In the genomic region with DNA sequence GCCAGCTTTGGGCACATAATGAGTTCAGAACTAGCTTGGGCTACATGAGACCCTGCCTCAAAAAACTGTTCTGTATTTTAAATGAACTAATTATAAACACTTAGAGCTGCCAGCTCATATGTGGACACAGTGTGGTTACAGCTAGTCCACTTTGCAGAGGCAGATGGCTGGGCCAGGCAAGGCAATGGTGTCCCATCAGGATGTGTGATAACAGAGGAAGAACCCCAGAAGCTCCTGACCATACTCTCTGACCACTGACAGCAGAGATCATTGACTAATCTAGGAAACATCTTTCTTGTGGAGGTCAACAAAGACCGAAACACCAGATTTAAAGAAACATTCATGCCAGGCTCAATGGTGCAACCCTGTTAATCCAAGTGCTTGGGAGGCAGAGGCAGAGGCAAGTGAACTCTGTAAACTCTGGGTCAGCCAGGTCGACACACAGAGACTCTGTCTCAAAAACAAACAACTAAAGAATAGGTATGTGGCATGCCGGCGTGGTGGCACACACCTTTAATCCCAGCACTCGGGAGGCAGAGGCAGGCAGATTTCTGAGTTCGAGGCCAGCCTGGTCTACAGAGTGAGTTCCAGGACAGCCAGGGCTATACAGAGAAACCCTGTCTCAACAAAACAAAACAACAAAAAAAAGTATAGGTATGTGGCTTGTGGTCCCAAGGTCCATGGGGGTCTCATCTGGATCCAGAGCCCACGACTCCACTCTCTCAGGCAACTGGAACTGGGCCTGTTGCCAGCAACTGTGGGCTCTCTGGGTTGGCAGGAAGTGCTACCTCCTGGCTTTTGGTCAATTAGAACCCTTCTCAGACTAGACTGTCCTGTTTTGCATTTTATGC, we compare ENCODE assay signal across 20 mouse cellular contexts. TPM values are rescaled to one million over a fixed set of nuclear protein-coding genes. Genes with fewer than 3 reads are reported as not detected.
DNase-seq lines count a peak whose midpoint lies in the region; ATAC-seq and TF ChIP-seq lines count a peak whose summit lies in the region.
"Had no signal": no experiment of that assay in that cellular context is flagged by ENCODE, and none has a peak within 500 bp of the region (broad histone marks: within the 10 kb centered on the region; RNA-seq: fewer than 3 reads in every experiment).

No protein-coding gene starts in this region.

- dilution Hi-C loops in CH12.LX (cut with MboI; ENCODE audit: extremely low pct_ligation_motif_present, extremely low pct_unique_long_range_greater_than_20kb, low sequenced_read_pairs): no loop called here

- no peak; the same call in 1 of the 2 replicates for TF ChIP-seq EP300 in CH12.LX (IDR thresholded peaks at IDR 0.05; ENCODE audit: low read length)

- peaks cover 31% of the 10 kb centered on the region for H3K79me2 ChIP-seq in CH12.LX (replicated peaks; ENCODE audit: control insufficient read depth, extremely low read depth, insufficient read depth, poor library complexity, severe bottlenecking)

- H3K4me2 ChIP-seq in CH12.LX (ENCODE audit: insufficient read depth, low read depth, poor library complexity, severe bottlenecking): no peak overlapping the region
- H3K4me2 ChIP-seq: hindbrain, embryonic 13.5 days had no signal

- no peak overlapping the region for H3K9ac ChIP-seq in CH12.LX (ENCODE audit: insufficient read depth, low read depth)
- H3K9ac ChIP-seq: hindbrain, embryonic 13.5 days had no signal

- DNase-seq in kidney, postnatal 36 days: peak; percentile 26 to 54
- DNase-seq in kidney, adult 9 months: no peak
- DNase-seq in CH12.LX (ENCODE audit: extremely low read depth): no peak
- no peak for DNase-seq in thymus, postnatal 10 days (ENCODE audit: low spot score in 2 of 2)
- DNase-seq: cerebellum, postnatal 36 days; gastrocnemius, postnatal 36 days; heart, postnatal 10 days; lung, adult 18-20 months; lung, postnatal 4 days; midbrain, embryonic 14.5 days had no signal

- no peak overlapping the region for H3K4me3 ChIP-seq in CH12.LX (replicated peaks in 1 of 3; ENCODE audit: low read depth in 2 of 3, low read length in 2 of 3, poor library complexity in 1 of 3)
- H3K4me3 ChIP-seq in brown adipose tissue, adult 24 weeks (ENCODE audit: insufficient read depth, low read depth, low read length): no peak overlapping the region
- H3K4me3 ChIP-seq: embryonic facial prominence, embryonic 10.5 days; heart, embryonic 10.5 days; hindbrain, embryonic 13.5 days; left cerebral cortex, adult 2 months had no signal

- H3K9me3 ChIP-seq in CH12.LX (replicated peaks; ENCODE audit: low read length): no peaks in the 10 kb centered on the region
- H3K9me3 ChIP-seq: embryonic facial prominence, embryonic 10.5 days; heart, embryonic 10.5 days; hindbrain, embryonic 13.5 days had no signal

- H3K4me1 ChIP-seq in CH12.LX (ENCODE audit: control insufficient read depth in 1 of 2, insufficient read depth in 2 of 2): peaks cover 9 to 77% of the 10 kb centered on the region in 2 experiments
- H3K4me1 ChIP-seq in brown adipose tissue, adult 24 weeks (ENCODE audit: control insufficient read depth, insufficient read depth, insufficient read length, low read length): peaks cover 50% of the 10 kb centered on the region
- H3K4me1 ChIP-seq: hindbrain, embryonic 13.5 days had no signal

- no peaks in the 10 kb centered on the region for H3K27me3 ChIP-seq in CH12.LX (replicated peaks)
- H3K27me3 ChIP-seq: hindbrain, embryonic 13.5 days had no signal

- no peak for TF ChIP-seq CTCF in CH12.LX (conservative IDR thresholded peaks at IDR 0.05 in 1 of 2, IDR thresholded peaks at IDR 0.05 in 1 of 2; ENCODE audit: low read depth in 2 of 2, low read length in 2 of 2)

- in situ Hi-C loops in CH12.LX (cut with MboI; ENCODE audit: low pct_ligation_motif_present, low pct_unique_long_range_greater_than_20kb, low sequenced_read_pairs): no loop called here

- no peak for TF ChIP-seq RAD21 in CH12.LX (IDR thresholded peaks at IDR 0.05; ENCODE audit: low read depth, low read length)

- TF ChIP-seq POLR2A in CH12.LX (IDR thresholded peaks at IDR 0.05; ENCODE audit: low read depth, low read length): no peak

- peak overlapping the region; percentile 42 for H3K27ac ChIP-seq in CH12.LX (ENCODE audit: insufficient read depth, low read depth)
- H3K27ac ChIP-seq in brown adipose tissue, adult 24 weeks (replicated peaks; ENCODE audit: low read depth, low read length): peak overlapping the region; percentile 4; the same call in 1 of the 2 replicates
- H3K27ac ChIP-seq: embryonic facial prominence, embryonic 10.5 days; heart, embryonic 10.5 days; hindbrain, embryonic 13.5 days had no signal

- ATAC-seq in megakaryocyte progenitor cell, adult 5-6 weeks (replicated peaks; ENCODE audit: poor library complexity): peak; percentile 52
- no peak for ATAC-seq in erythroid progenitor cell, adult 5-6 weeks (replicated peaks; ENCODE audit: low FRiP score, poor library complexity, severe bottlenecking)
- ATAC-seq: forebrain, embryonic 14.5 days; intestine, embryonic 16.5 days had no signal

- peaks cover 41 to 79% of the 10 kb centered on the region in 2 experiments for H3K36me3 ChIP-seq in CH12.LX (replicated peaks in 1 of 2; ENCODE audit: control insufficient read depth in 1 of 2, insufficient read depth in 1 of 2, low read length in 1 of 2)
- H3K36me3 ChIP-seq: embryonic facial prominence, embryonic 10.5 days; heart, embryonic 10.5 days; hindbrain, embryonic 13.5 days had no signal

TF ChIP-seq in CH12.LX, 34 proteins besides CTCF, POLR2A, EP300 and RAD21 (continues in another document):
- TF ChIP-seq GABPA (IDR thresholded peaks at IDR 0.05; ENCODE audit: insufficient replicate concordance, low read depth, low read length) (no peak), MYC (IDR thresholded peaks at IDR 0.05; ENCODE audit: low read depth, low read length) (no peak), ETS1 (conservative IDR thresholded peaks at IDR 0.05; ENCODE audit: low read depth, low read length) (no peak), SIN3A (IDR thresholded peaks at IDR 0.05; ENCODE audit: low read length) (no peak), SMC3 (IDR thresholded peaks at IDR 0.05; ENCODE audit: low read depth, low read length) (no peak), ELF1 (IDR thresholded peaks at IDR 0.05; ENCODE audit: low read depth, low read length) (0 out of 2 replicates have a peak, but pooled peaks have one; percentile 11), USF1 (IDR thresholded peaks at IDR 0.05; ENCODE audit: low read depth, low read length) (no peak), MAZ (IDR thresholded peaks at IDR 0.05; ENCODE audit: low read depth, low read length) (no peak), NRF1 (IDR thresholded peaks at IDR 0.05; ENCODE audit: low read depth, low read length) (no peak)

RNA-seq across cellular contexts. Expression of a gene that starts 11.3 kb away (rescaled TPM):
- total RNA-seq in CH12.LX (2012; rRNA removed) (31.6 and 39.5 TPM in 2 replicates), CH12.LX (2014; rRNA removed) (26.9 and 30.0 TPM in 2 replicates)
- polyA plus RNA-seq in CH12.LX (2012; ENCODE audit: insufficient read length, low read depth): 32.5 and 38.6 TPM in 2 replicates
- 18.9 and 19.7 TPM in 2 replicates for polyA plus RNA-seq in brown adipose tissue, adult 24 weeks (2012; ENCODE audit: insufficient read depth, insufficient read length, missing spikeins)
- total RNA-seq in megakaryocyte progenitor cell, adult 5-6 weeks (2015): 4.9 and 10.8 TPM in 2 replicates
- total RNA-seq in megakaryocyte progenitor cell, adult 5-6 weeks (2017): 20.9 and 30.4 TPM in 2 replicates
- total RNA-seq in erythroid progenitor cell, adult 5-6 weeks (2015; ENCODE audit: low replicate concordance): 7.2 and 23.1 TPM in 2 replicates
- total RNA-seq in erythroid progenitor cell, adult 5-6 weeks (2017; ENCODE audit: low replicate concordance): 34.8 and 64.6 TPM in 2 replicates

RNA-seq across cellular contexts. Expression of a gene that starts 25.8 kb away (rescaled TPM):
- total RNA-seq in CH12.LX (2012; rRNA removed) (14.2 and 17.6 TPM in 2 replicates), CH12.LX (2014; rRNA removed) (32.6 and 36.6 TPM in 2 replicates)
- polyA plus RNA-seq in CH12.LX (2012; ENCODE audit: insufficient read length, low read depth): 19.2 and 23.1 TPM in 2 replicates
- polyA plus RNA-seq in brown adipose tissue, adult 24 weeks (2012; ENCODE audit: insufficient read depth, insufficient read length, missing spikeins): 13.2 and 15.0 TPM in 2 replicates
- total RNA-seq in megakaryocyte progenitor cell, adult 5-6 weeks (2015): 14.1 and 22.7 TPM in 2 replicates
- total RNA-seq in megakaryocyte progenitor cell, adult 5-6 weeks (2017): 10.8 and 12.2 TPM in 2 replicates
- total RNA-seq in erythroid progenitor cell, adult 5-6 weeks (2015; ENCODE audit: low replicate concordance): 4.7 and 52.0 TPM in 2 replicates
- total RNA-seq in erythroid progenitor cell, adult 5-6 weeks (2017; ENCODE audit: low replicate concordance): 3.6 and 4.2 TPM in 2 replicates

RNA-seq across cellular contexts. Expression of a gene that starts 45.0 kb away (rescaled TPM):
- total RNA-seq in CH12.LX (2012; rRNA removed) (112 and 122 TPM in 2 replicates), CH12.LX (2014; rRNA removed) (224 and 245 TPM in 2 replicates)
- polyA plus RNA-seq in CH12.LX (2012; ENCODE audit: insufficient read length, low read depth): 142 and 145 TPM in 2 replicates
- 158 and 192 TPM in 2 replicates for polyA plus RNA-seq in brown adipose tissue, adult 24 weeks (2012; ENCODE audit: insufficient read depth, insufficient read length, missing spikeins)
- 237 and 246 TPM in 2 replicates for total RNA-seq in megakaryocyte progenitor cell, adult 5-6 weeks (2015)
- total RNA-seq in megakaryocyte progenitor cell, adult 5-6 weeks (2017): 117 and 131 TPM in 2 replicates
- 109 and 117 TPM in 2 replicates for total RNA-seq in erythroid progenitor cell, adult 5-6 weeks (2015; ENCODE audit: low replicate concordance)
- total RNA-seq in erythroid progenitor cell, adult 5-6 weeks (2017; ENCODE audit: low replicate concordance): 41.2 and 42.5 TPM in 2 replicates

RNA-seq across cellular contexts. Expression of a gene that starts 47.3 kb away (rescaled TPM):
- 35.1 and 62.5 TPM in 2 replicates for total RNA-seq in CH12.LX (2012; rRNA removed)
- total RNA-seq in CH12.LX (2014; rRNA removed): 34.5 and 35.5 TPM in 2 replicates
- polyA plus RNA-seq in CH12.LX (2012; ENCODE audit: insufficient read length, low read depth): 58.0 and 70.8 TPM in 2 replicates
- 18.0 and 29.7 TPM in 2 replicates for polyA plus RNA-seq in brown adipose tissue, adult 24 weeks (2012; ENCODE audit: insufficient read depth, insufficient read length, missing spikeins)
- 21.3 and 24.4 TPM in 2 replicates for total RNA-seq in megakaryocyte progenitor cell, adult 5-6 weeks (2015)
- total RNA-seq in megakaryocyte progenitor cell, adult 5-6 weeks (2017): 108 and 112 TPM in 2 replicates
- 14.3 and 17.7 TPM in 2 replicates for total RNA-seq in erythroid progenitor cell, adult 5-6 weeks (2015; ENCODE audit: low replicate concordance)
- 44.0 and 55.7 TPM in 2 replicates for total RNA-seq in erythroid progenitor cell, adult 5-6 weeks (2017; ENCODE audit: low replicate concordance)

RNA-seq across cellular contexts. Expression of a gene that starts 49.1 kb away (rescaled TPM):
- total RNA-seq in CH12.LX (2012; rRNA removed) (not detected in 2 replicates), CH12.LX (2014; rRNA removed) (not detected in 2 replicates)
- 0.31 and 0.45 TPM in 2 replicates for polyA plus RNA-seq in CH12.LX (2012; ENCODE audit: insufficient read length, low read depth)
- not detected in 2 replicates for polyA plus RNA-seq in brown adipose tissue, adult 24 weeks (2012; ENCODE audit: insufficient read depth, insufficient read length, missing spikeins)
- not detected in 2 replicates for total RNA-seq in megakaryocyte progenitor cell, adult 5-6 weeks (2015)
- total RNA-seq in megakaryocyte progenitor cell, adult 5-6 weeks (2017): not detected in 2 replicates
- total RNA-seq in erythroid progenitor cell, adult 5-6 weeks (2015; ENCODE audit: low replicate concordance): not detected in 2 replicates
- total RNA-seq in erythroid progenitor cell, adult 5-6 weeks (2017; ENCODE audit: low replicate concordance): not detected in 2 replicates
- total RNA-seq: gastrocnemius, postnatal 36 days; heart, postnatal 10 days; left cerebral cortex, adult 2 months had no signal
- polyA plus RNA-seq: forebrain, embryonic 14.5 days; intestine, embryonic 16.5 days; large intestine, adult 2 months; midbrain, embryonic 14.5 days had no signal

Comparison
In these comparisons a context has a peak if more than half of its experiments do, and no peak if none do; other contexts are left out.
1. DNase-seq: peak in kidney, postnatal 36 days (2 of 2); none in kidney, adult 9 months (single experiment), CH12.LX (single experiment) and thymus, postnatal 10 days (0 of 2).